Mouse (Mus musculus): Measurements from ENCODE around the gene Cdk2ap1.
"Not testable (repeated sequence)": the region's sequence is repeated elsewhere in the genome, so short reads cannot be mapped to it uniquely, and the experiment has no call there.

Gene Cdk2ap1

GRCm38 (mm10) chr5:124351604-124352003, 11.3 kb downstream of the Cdk2ap1 start:
- no peak for DNase-seq (ENCODE audit: extremely low read depth, low read depth)

GRCm38 (mm10) chr5:124351111-124351560, 11.7 kb downstream of the Cdk2ap1 start:
- no peak for DNase-seq (ENCODE audit: extremely low read depth, low read depth)

- DNase-seq (ENCODE audit: extremely low read depth, low read depth): no peak
Observed at GRCm38 (mm10) chr5:124350350-124350749, 12.5 kb downstream of the Cdk2ap1 start.

- DNase-seq (ENCODE audit: extremely low read depth, low read depth): no peak
Observed at GRCm38 (mm10) chr5:124349196-124349595, 13.7 kb downstream of the Cdk2ap1 start.

GRCm38 (mm10) chr5:124342897-124343296, 20.0 kb downstream of the Cdk2ap1 start:
- DNase-seq (ENCODE audit: extremely low read depth, low read depth): no peak

- not testable (repeated sequence) for DNase-seq (ENCODE audit: extremely low read depth, low read depth)
Observed at GRCm38 (mm10) chr5:124341753-124342339, 21.0 kb downstream of the Cdk2ap1 start.

GRCm38 (mm10) chr5:124338791-124339190, 24.1 kb downstream of the Cdk2ap1 start:
- DNase-seq (ENCODE audit: extremely low read depth, low read depth): no peak

GRCm38 (mm10) chr5:124337909-124338308, 25.0 kb downstream of the Cdk2ap1 start:
- no peak for DNase-seq (ENCODE audit: extremely low read depth, low read depth)

- DNase-seq (ENCODE audit: extremely low read depth, low read depth): no peak
Observed at GRCm38 (mm10) chr5:124337103-124337502, 25.8 kb downstream of the Cdk2ap1 start.

GRCm38 (mm10) chr5:124334392-124334791, 28.5 kb downstream of the Cdk2ap1 start:
- DNase-seq (ENCODE audit: extremely low read depth, low read depth): no peak

GRCm38 (mm10) chr5:124330086-124330485, 32.8 kb downstream of the Cdk2ap1 start:
- DNase-seq (ENCODE audit: extremely low read depth, low read depth): no peak

- peak; percentile 98 for DNase-seq (ENCODE audit: extremely low read depth, low read depth)
Observed at GRCm38 (mm10) chr5:124327510-124328364, 35.1 kb downstream of the Cdk2ap1 start, which contains the start of the genes Mphosph9 and 2810006K23Rik. Gene Mphosph9, minus strand, starts transcription at chr5:124327972. Gene 2810006K23Rik, plus strand, starts transcription at chr5:124328089.

- no peak for DNase-seq (ENCODE audit: extremely low read depth, low read depth)
Observed at GRCm38 (mm10) chr5:124326829-124327228, 36.1 kb downstream of the Cdk2ap1 start.

GRCm38 (mm10) chr5:124317648-124318047, 45.2 kb downstream of the Cdk2ap1 start:
- no peak for DNase-seq (ENCODE audit: extremely low read depth, low read depth)

- DNase-seq (ENCODE audit: extremely low read depth, low read depth): no peak
Observed at GRCm38 (mm10) chr5:124315941-124316340, 46.9 kb downstream of the Cdk2ap1 start.

GRCm38 (mm10) chr5:124315498-124315897, 47.4 kb downstream of the Cdk2ap1 start:
- no peak for DNase-seq (ENCODE audit: extremely low read depth, low read depth)

- no peak for DNase-seq (ENCODE audit: extremely low read depth, low read depth)
Observed at GRCm38 (mm10) chr5:124310091-124310490, 52.8 kb downstream of the Cdk2ap1 start.

GRCm38 (mm10) chr5:124309155-124309554, 53.7 kb downstream of the Cdk2ap1 start:
- no peak for DNase-seq (ENCODE audit: extremely low read depth, low read depth)

GRCm38 (mm10) chr5:124302853-124303252, 60.0 kb downstream of the Cdk2ap1 start:
- DNase-seq (ENCODE audit: extremely low read depth, low read depth): not testable (repeated sequence)

- DNase-seq (ENCODE audit: extremely low read depth, low read depth): no peak
Observed at GRCm38 (mm10) chr5:124300132-124300531, 62.8 kb downstream of the Cdk2ap1 start.

- DNase-seq (ENCODE audit: extremely low read depth, low read depth): peak; percentile 12
Observed at GRCm38 (mm10) chr5:124299307-124299706, 63.6 kb downstream of the Cdk2ap1 start.

GRCm38 (mm10) chr5:124296475-124296874, 66.4 kb downstream of the Cdk2ap1 start:
- no peak for DNase-seq (ENCODE audit: extremely low read depth, low read depth)

All from MEL-GATA-1-ER (cell line).